Mouse (Mus musculus) heart, embryonic 10.5 days (tissue): ENCODE results near the gene Manbal. TPM values are rescaled to one million over a fixed set of nuclear protein-coding genes. Genes with fewer than 3 reads are reported as not detected.

Experiments used
- DNase-seq: peaks from one replicate; pipeline ENCODE4 v3.0.0-alpha.2; 2017; ENCODE audit warnings: low spot score
- H3K27ac ChIP-seq: fragments of 300-500 bp; sonication (generic); 2 replicates; pipeline ENCODE4 v1.5.1; 2016; ENCODE audit warnings: mild to moderate bottlenecking
- H3K27me3 ChIP-seq: fragments of 300-500 bp; sonication (generic); 2 replicates; pipeline ENCODE4 v1.6.1; 2016; ENCODE audit warnings: mild to moderate bottlenecking; ENCODE audit not compliant: poor library complexity, insufficient read depth, severe bottlenecking
- H3K36me3 ChIP-seq: fragments of 300-500 bp; sonication (generic); 2 replicates; pipeline ENCODE4 v1.6.1; 2016; ENCODE audit warnings: mild to moderate bottlenecking, moderate library complexity
- H3K4me1 ChIP-seq: fragments of 300-500 bp; sonication (generic); 2 replicates; pipeline ENCODE4 v1.6.1; 2016; ENCODE audit warnings: mild to moderate bottlenecking
- H3K4me3 ChIP-seq: fragments of 300-500 bp; sonication (generic); 2 replicates; pipeline ENCODE4 v1.5.1; 2016; ENCODE audit warnings: mild to moderate bottlenecking, moderate library complexity
- H3K9me3 ChIP-seq: fragments of 300-500 bp; sonication (generic); 2 replicates; pipeline ENCODE4 v1.6.1; 2016; ENCODE audit warnings: mild to moderate bottlenecking, moderate library complexity
- WGBS: fragments of 180-500 bp; shearing (Covaris S2); methylation state at CpG from one replicate; pipeline ENCODE4 v1.1.7; 2016; 5-methylcytosine and 5-hydroxymethylcytosine counted together
- polyA plus RNA-seq: library from polyadenylated mRNA; unstranded; fragments of >200 nt; fragmentation: Nextera tagmentation; extraction: Ambion mirVana; gene quantifications from 2 replicates; pipeline ENCODE4 v1.2.1, GENCODE M21; 2016

Gene Manbal
- polyA plus RNA-seq, 1 experiment from 2014 or later, result 68.2 TPM

DNA sequence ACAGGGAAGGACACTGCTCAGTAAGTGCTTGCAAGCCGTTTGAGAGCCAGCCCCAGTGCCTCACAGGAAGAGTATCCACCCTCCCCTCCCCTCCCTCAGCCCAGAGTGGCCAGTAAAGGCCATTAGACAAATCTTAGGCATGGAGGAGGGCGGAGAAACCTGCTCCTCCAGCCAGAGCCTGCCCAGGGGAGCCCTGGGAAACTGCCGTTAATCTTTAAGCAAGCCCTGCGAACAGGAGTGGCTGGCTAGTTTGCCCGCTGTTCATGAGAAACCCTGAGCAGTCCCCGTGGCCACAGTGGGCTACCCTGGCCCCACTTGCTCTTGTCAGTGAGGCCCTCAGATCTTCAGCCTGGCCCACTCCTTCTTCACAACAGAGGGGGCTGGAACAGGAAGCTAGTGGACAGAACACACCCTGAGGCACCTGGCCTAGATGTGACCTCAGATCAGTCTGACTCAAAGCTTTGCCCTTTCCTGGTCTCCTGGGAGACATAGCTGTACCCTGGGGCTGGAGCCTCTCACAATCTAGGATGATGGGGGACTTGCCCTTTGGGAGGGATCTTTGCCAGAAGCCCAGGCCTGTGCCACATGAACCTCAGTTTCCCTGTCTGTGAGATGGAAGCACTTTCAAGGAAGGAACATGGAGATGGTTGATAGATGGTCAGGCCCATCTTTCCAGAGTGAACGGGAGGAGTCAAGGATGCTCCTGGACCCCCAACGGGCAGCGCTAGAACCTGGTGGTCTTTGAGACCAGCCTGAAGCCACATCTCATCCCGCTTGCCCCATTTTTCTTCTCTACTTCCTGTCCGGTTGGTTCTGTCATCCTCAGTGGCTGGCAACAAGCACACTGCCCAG, 55.7 kb downstream of the Manbal start:
- peaks cover 4% of the 10 kb centered on the region; the same call in 1 of the 2 replicates for H3K36me3 ChIP-seq
- peaks cover 73% of the 10 kb centered on the region for H3K4me1 ChIP-seq
- H3K4me3 ChIP-seq, result peak overlapping the region; percentile 92
- peak; percentile 83 for DNase-seq
- H3K27ac ChIP-seq, result peak overlapping the region; percentile 99
- H3K27me3 ChIP-seq, result no peaks in the 10 kb centered on the region; the same call in 1 of the 2 replicates
- 39% methylated on average over 11 of the region's 11 CpGs for WGBS
- no peaks in the 10 kb centered on the region for H3K9me3 ChIP-seq

DNA sequence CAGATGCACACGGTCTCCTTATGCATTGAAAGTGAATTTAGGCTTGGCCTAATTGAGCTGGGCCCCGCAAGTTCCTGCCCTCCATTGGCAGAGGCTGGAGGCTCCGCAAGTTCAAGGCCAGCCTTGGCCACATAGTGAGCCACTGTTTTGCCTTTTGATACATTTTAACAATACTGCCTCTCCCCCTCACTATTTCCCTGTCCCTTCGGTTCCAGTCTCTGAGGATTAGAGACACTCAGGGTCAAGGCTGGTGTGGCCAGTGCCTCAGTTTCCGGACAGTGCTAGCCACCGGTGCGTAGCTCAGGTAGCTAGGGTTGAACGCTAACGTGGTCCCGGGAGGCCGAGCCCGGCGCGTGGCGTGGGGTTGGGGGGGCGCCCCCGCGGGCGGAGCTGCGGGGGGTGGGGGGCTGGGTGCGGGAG, 56.3 kb downstream of the Manbal start:
- H3K4me3 ChIP-seq, result peak overlapping the region; percentile 92

DNA sequence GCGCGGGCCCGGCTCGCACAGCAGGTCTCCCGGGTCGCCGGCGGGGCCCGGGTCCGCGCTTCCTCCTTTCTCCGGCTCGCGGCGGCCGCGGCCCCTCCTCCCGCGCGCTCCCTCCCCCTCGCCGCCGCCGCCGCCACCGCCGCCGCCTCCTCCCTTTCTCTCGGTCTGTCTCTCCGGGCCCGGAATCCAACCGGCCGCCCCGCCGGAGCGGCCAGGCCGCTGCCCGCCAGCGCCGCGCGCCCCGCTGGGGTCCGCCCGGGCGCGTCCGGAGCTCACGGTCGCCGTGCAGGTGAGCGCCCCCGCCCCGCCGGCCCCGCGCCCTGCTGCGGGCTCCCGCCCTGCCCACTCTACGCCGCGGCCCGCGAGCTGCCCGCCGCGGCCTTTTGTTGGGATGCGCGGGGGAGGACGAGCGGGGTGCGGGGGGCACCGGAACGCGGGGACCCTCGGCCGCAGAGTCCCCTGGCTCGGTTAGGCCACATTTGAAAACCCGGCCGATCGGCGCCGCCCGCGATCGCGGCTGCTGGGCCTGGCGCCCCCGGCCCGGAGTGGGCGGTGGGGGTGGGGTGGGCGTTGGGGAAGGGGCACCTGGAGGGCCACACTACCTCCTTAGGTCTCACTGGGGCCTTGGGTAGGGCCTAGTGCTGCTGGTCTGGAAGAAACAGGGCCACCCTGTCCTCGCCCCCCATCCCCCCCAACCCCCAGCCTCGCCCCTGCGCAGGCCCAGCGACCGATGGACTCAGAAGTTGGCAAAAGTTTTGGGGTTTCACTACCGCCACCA, 56.9 kb downstream of the Manbal start:
- peaks cover 12% of the 10 kb centered on the region; the same call in 1 of the 2 replicates for H3K36me3 ChIP-seq
- peak overlapping the region; percentile 92 for H3K4me3 ChIP-seq
- no peak for DNase-seq
- under 1% methylated on average over 69 of the region's 98 CpGs for WGBS
- no peaks in the 10 kb centered on the region for H3K9me3 ChIP-seq
- H3K27ac ChIP-seq, result peak overlapping the region; percentile 99
- H3K4me1 ChIP-seq, result peaks cover 73% of the 10 kb centered on the region
- H3K27me3 ChIP-seq, result no peaks in the 10 kb centered on the region; the same call in 1 of the 2 replicates

More for the DNA sequence above, 56.3 kb downstream of the Manbal start:
- Histone ChIP-seq H3K27me3 (no peaks in the 10 kb centered on the region; the same call in 1 of the 2 replicates), H3K27ac (peak overlapping the region; percentile 99), H3K36me3 (peaks cover 11% of the 10 kb centered on the region; the same call in 1 of the 2 replicates), H3K9me3 (no peaks in the 10 kb centered on the region), H3K4me1 (peaks cover 73% of the 10 kb centered on the region)
- 10% methylated on average over 20 of the region's 21 CpGs for WGBS
- no peak for DNase-seq

DNA sequence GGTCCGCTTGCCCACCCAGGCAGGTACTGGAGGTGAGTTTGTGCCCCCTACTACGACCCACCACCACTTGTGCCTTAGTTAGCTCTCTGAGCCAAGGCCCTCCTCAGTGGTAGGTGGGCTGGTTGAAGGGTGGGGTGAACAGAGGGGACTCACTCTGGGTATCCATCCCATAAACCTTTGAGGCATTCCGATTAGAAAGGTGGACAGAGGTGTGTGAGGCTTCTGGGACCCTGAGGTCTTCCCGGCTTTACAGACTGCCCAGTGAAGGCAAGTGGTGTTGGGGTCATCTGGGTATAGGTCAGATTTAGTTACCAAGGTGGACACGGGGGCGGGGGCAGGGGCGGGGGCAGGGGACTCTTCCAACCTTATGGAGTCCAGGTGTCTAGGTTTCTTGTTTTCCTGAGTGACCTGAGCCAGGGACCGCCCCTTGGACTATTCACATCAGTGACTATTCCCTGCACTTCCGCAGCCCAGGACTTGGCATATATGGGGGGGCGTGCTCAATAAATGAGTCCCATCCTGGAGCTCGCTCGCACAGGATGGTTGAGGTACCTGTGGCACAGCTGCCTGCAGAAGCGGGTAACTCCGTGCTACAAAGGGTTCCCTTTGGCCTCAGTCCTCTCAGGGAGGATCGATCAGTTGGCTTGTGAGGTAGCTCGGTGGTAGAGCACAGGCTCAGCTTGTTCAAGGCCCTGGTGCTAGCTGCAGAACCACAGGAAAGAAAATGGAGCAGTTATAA, 57.7 kb downstream of the Manbal start:
- Histone ChIP-seq H3K27me3 (no peaks in the 10 kb centered on the region; the same call in 1 of the 2 replicates), H3K36me3 (peaks cover 12% of the 10 kb centered on the region; the same call in 1 of the 2 replicates), H3K4me1 (peaks cover 80% of the 10 kb centered on the region), H3K27ac (peak overlapping the region; percentile 99), H3K9me3 (no peaks in the 10 kb centered on the region), H3K4me3 (peak overlapping the region; percentile 92)
- DNase-seq, result no peak
- 69% methylated on average over 16 of the region's 16 CpGs for WGBS

DNA sequence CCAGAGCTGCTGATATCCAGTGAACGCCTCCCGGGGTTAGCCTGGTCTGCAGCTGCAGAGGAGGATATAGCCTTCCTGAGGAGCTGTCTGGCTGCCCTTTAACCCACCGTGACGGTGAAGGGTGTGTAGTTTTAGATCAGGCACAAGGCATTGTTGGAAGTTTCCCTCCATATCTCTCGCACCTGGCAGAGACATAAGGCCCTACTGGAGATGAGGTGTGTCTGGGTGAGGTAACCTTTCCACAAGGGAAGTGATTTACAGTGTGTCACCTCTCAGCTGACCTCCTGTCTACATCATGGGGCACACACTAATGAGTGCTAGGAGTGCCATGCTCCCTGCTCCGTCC, 58.2 kb downstream of the Manbal start:
- Histone ChIP-seq H3K4me3 (peak overlapping the region; percentile 92; the same call in 1 of the 2 replicates), H3K27ac (peak overlapping the region; percentile 99), H3K9me3 (no peaks in the 10 kb centered on the region), H3K27me3 (no peaks in the 10 kb centered on the region; the same call in 1 of the 2 replicates), H3K36me3 (peaks cover 16% of the 10 kb centered on the region; the same call in 1 of the 2 replicates), H3K4me1 (peaks cover 86% of the 10 kb centered on the region)
- 79% methylated on average over 6 of the region's 6 CpGs for WGBS
- no peak for DNase-seq

DNA sequence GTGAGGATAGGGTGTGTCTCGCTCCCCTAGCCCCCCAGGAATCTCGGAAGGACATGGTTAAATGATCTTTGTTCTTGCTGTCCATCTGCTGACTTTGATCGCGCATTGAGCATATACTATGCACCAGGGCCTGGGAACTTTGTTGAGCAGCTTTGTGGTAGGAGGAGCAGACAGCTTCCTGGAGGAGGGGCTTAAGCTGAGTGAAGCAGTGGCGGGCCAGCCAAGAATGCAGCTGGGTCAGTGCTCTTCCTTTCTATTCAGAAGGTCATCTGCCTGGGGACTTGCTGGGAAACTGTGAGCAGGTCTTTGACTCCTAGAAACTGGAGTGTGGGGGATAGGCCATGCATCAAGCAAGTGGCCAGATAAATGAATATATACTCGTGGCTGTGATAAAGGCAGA, 58.8 kb downstream of the Manbal start:
- no peaks in the 10 kb centered on the region for H3K9me3 ChIP-seq
- peaks cover 91% of the 10 kb centered on the region for H3K4me1 ChIP-seq
- no peak for DNase-seq
- H3K27ac ChIP-seq, result 0 out of 2 replicates have a peak overlapping the region, but pooled peaks have one; percentile 99
- H3K36me3 ChIP-seq, result peaks cover 18% of the 10 kb centered on the region; the same call in 1 of the 2 replicates
- WGBS, result 70% methylated on average over 6 of the region's 6 CpGs
- 0 out of 2 replicates have a peak overlapping the region, but pooled peaks have one; percentile 92 for H3K4me3 ChIP-seq
- H3K27me3 ChIP-seq, result no peaks in the 10 kb centered on the region; the same call in 1 of the 2 replicates

DNA sequence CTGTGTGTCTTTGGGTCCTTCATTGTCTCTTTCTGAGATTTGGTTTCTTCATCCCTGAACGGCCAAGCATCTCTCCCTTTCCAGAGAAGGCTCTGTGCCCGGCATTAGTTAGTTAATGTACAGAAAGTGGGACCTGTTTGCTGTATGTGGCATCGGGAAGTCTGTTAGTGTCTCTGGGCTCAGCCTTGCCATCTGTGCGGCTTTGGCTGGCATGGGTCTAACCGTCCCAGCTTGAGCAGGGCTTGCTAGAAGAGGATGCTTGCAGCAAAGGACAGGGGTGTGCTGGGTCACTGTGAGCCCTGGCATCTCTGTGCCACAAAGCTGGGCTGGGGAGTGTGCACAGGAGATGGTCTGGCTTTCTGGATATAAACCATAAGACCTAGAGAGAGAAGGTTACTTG, 59.8 kb downstream of the Manbal start:
- no peak for DNase-seq
- 86% methylated on average over 5 of the region's 5 CpGs for WGBS
- H3K36me3 ChIP-seq, result peaks cover 18% of the 10 kb centered on the region; the same call in 1 of the 2 replicates
- peaks cover 97% of the 10 kb centered on the region for H3K4me1 ChIP-seq
- no peak overlapping the region for H3K27ac ChIP-seq
- H3K9me3 ChIP-seq, result no peaks in the 10 kb centered on the region
- H3K27me3 ChIP-seq, result no peaks in the 10 kb centered on the region
- H3K4me3 ChIP-seq, result no peak overlapping the region

DNA sequence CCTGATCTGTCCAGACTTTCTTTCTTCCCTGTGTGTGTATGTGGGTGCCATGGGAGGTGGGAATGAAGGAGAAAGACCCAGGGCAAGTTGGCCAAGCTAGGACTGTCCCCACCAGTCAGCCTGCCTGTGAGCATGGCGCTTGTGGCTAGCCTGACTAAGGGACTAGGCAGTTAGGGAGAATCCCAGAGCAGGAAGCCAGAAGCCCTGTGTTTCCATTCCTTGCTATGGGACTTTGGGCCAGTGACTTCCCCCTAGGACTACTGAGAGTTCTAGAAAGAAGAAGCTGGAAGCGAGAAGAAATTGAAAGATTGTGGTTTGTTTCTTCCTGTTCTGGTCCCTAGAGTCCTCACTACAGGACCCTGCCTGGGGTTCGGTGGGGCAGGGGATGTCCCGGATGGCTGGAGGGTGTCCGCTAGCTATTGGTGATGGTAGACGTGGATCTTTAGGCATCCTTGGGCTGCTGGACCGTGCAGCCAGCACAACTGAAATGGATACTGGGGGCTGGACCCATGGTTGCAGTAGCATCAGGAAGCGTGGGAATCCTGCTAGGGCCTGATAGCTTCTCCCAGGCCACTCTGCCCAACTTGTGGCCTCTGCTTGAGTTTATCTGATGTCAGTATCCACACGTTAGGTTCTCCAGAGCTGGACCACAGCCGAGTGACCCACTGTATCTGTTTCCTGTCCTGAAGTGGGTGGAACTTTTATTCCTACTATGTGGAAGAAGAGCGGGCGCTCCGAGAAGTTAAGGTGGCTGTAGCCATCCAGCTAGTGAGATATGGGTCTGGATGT, 61.2 kb downstream of the Manbal start:
- Histone ChIP-seq H3K27me3 (no peaks in the 10 kb centered on the region), H3K9me3 (no peaks in the 10 kb centered on the region), H3K4me3 (0 out of 2 replicates have a peak overlapping the region, but pooled peaks have one; percentile 3), H3K4me1 (peaks cover 97% of the 10 kb centered on the region), H3K27ac (no peak overlapping the region; the same call in 1 of the 2 replicates), H3K36me3 (peaks cover 18% of the 10 kb centered on the region; the same call in 1 of the 2 replicates)
- no peak for DNase-seq
- 71% methylated on average over 13 of the region's 13 CpGs for WGBS

DNA sequence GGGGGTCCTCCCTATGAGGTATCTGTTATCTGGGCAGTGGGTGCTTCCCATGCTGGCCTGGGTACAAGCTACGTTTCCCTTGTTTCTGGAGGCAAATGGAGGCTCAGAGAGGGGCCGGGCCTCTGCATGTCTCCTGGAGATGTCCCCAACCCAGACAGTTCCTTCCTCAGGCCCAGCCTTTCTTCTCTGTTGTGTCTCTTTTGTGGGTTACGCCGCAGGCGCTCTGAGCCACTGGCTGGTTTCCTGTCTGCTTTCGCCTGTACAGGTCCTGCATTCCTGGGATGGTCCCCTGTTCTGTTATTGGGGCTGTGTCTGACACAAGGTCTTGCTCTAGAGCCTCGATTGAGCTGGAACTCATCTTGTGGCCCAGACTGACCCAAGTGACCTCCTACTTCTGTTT, 62.3 kb downstream of the Manbal start:
- Histone ChIP-seq H3K4me3 (no peak overlapping the region), H3K27me3 (no peaks in the 10 kb centered on the region), H3K36me3 (peaks cover 18% of the 10 kb centered on the region; the same call in 1 of the 2 replicates), H3K9me3 (no peaks in the 10 kb centered on the region), H3K27ac (no peak overlapping the region), H3K4me1 (peaks cover 99% of the 10 kb centered on the region)
- WGBS, result 79% methylated on average over 7 of the region's 7 CpGs
- no peak for DNase-seq

DNA sequence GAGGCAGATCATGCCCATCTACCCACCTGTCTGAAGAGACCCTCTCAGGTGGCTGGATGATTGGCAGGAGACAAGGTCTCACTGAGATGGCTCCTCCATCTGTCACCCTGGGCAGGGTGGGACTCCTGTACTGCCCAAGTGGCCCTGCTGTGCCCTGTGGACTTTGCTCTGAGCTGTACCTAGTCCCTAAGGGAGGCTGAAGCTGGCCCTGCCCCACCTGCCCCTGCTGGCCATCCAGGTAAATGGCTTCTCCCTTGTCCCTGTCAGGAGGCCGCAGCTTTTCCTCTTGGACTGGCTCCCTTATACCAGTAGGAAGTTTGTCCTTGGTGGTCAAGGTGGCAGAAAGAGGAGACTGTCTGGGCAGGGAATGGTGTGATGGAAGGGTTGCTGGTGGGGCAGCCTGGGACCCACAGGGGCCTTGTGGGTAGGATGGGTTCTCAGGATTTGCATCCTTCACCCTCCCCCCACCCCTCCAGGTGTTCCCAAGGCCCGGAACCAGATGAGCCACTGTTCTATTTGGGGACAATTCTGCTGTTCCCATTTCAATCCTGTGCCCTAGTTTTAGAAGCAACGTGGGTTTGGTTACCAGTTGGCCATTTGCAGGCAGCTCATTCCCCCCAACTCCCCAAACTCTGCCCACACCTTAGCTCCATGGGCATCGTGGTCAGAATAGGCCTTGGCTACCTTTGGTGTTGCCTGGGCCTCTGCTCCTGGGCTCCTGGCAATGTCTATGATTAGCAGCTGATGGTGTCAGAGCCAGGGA, 63.5 kb downstream of the Manbal start:
- H3K27ac ChIP-seq, result 0 out of 2 replicates have a peak overlapping the region, but pooled peaks have one; percentile 33
- no peaks in the 10 kb centered on the region for H3K9me3 ChIP-seq
- peaks cover 99% of the 10 kb centered on the region for H3K4me1 ChIP-seq
- no peaks in the 10 kb centered on the region for H3K27me3 ChIP-seq
- no peak overlapping the region for H3K4me3 ChIP-seq
- H3K36me3 ChIP-seq, result peaks cover 17% of the 10 kb centered on the region; the same call in 1 of the 2 replicates
- whole genome bisulfite sequencing, result 67% methylated on average over 4 of the region's 4 CpGs
- DNase-seq, result no peak

DNA sequence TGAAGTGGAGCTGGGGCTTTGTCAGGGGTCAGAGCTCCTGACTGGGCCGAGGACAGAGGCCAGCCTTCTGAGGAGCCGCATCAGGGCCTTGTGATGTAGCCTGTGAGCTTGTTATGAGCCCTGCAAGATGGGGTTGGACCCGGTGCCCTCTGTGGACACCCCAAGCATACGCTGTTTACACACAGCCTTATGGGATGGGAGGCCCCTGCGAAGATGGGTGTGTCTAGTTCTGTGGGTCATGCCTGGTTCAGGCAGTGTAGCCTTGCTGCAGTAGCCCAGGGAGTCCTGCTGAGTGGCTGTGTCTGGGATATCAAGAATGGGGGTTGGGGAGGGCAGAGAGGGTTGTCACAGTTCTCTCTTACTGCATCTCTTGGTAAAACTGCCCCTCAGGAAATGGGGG, 64.5 kb downstream of the Manbal start:
- Histone ChIP-seq H3K36me3 (peaks cover 17% of the 10 kb centered on the region), H3K9me3 (no peaks in the 10 kb centered on the region), H3K4me3 (no peak overlapping the region), H3K27me3 (no peaks in the 10 kb centered on the region), H3K27ac (peak overlapping the region; percentile 42; the same call in 1 of the 2 replicates), H3K4me1 (peaks cover 98% of the 10 kb centered on the region)
- 79% methylated on average over 5 of the region's 5 CpGs for WGBS
- DNase-seq, result no peak
